Mouse (Mus musculus) midbrain, embryonic 10.5 days (tissue): ENCODE results near the gene E2f2. TPM values are rescaled to one million over a fixed set of nuclear protein-coding genes. Genes with fewer than 3 reads are reported as not detected.
A peak's percentile ranks its signal among the peaks of the same experiment; 100 is the strongest.

Experiments
- DNase-seq: peaks from one replicate; pipeline ENCODE4 v3.0.0-alpha.2; 2017; ENCODE audit warnings: low spot score
- H3K27ac ChIP-seq: fragments of 300-500 bp; sonication (generic); replicated peaks from 2 replicates; pipeline ENCODE4 v1.5.1; 2016; ENCODE audit warnings: mild to moderate bottlenecking
- H3K27me3 ChIP-seq: fragments of 300-500 bp; sonication (generic); 2 replicates; pipeline ENCODE4 v1.6.1; 2016; ENCODE audit warnings: low read depth, mild to moderate bottlenecking; ENCODE audit not compliant: poor library complexity, severe bottlenecking
- H3K36me3 ChIP-seq: fragments of 300-500 bp; sonication (generic); 2 replicates; pipeline ENCODE4 v1.6.1; 2016; ENCODE audit warnings: mild to moderate bottlenecking, moderate library complexity
- H3K4me1 ChIP-seq: fragments of 300-500 bp; sonication (generic); 2 replicates; pipeline ENCODE4 v1.6.1; 2016
- H3K4me3 ChIP-seq: fragments of 300-500 bp; sonication (generic); 2 replicates; pipeline ENCODE4 v1.5.1; 2016; ENCODE audit warnings: mild to moderate bottlenecking, moderate library complexity
- H3K9me3 ChIP-seq: fragments of 300-500 bp; sonication (generic); replicated peaks from 2 replicates; pipeline ENCODE4 v1.6.1; 2016; ENCODE audit warnings: mild to moderate bottlenecking
- WGBS: fragments of 180-500 bp; shearing (Covaris S2); methylation state at CpG from one replicate; pipeline ENCODE4 v1.1.7; 2016; 5-methylcytosine and 5-hydroxymethylcytosine counted together
- polyA plus RNA-seq: library from polyadenylated mRNA; unstranded; fragments of >200 nt; fragmentation: Nextera tagmentation; extraction: Ambion mirVana; gene quantifications from 2 replicates; pipeline ENCODE4 v1.2.1, GENCODE M21; 2016

The E2f2 gene
- polyA plus RNA-seq, 1 experiment from 2014 or later, result 10.8 TPM

- 22% methylated on average over 9 of the region's 9 CpGs for WGBS
- DNase-seq, result peak; percentile 73
- Histone ChIP-seq H3K27me3 (no peaks in the 10 kb centered on the region), H3K4me1 (peaks cover 92% of the 10 kb centered on the region), H3K27ac (peak overlapping the region; percentile 99), H3K4me3 (peak overlapping the region; percentile 52), H3K36me3 (no peaks in the 10 kb centered on the region), H3K9me3 (no peaks in the 10 kb centered on the region)
These were observed 36.1 kb upstream of the E2f2 start for GRCm38 (mm10) chr4:136135874-136136728.

DNA sequence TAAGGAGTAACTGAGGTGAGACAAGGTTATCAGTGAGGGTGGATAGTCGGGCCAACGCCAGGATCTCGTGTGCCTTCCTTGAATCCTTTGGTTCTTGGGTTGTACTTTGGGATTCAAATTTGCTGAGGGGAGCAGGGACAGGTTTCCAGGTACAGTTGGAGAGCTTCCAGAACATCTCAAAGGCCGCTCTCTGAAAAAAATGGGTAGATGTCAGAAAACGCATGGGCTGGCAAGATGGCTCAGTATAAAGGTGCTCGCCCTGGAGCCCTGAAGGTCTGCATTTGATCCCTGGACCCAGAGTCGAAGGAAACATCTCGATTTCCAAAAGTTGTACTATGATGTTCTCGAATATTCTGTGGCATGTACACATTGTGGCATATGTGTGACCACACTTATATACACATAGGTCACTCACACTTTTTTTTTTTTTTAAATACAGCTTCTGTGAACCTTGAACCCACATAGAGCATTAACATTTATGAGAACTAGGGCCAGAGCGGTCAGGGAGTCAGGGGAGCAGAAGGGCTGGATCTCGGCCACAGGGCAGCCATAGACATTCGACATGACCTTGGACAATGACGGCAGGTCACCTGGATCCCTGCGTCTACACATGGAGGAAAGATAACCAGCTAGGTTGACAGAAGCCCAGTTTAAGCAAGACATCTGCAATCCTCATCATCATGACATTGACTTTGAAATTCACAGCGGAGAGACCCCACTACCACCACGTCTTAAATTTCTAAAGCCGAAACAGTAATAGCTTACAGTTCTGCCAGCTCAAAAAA is 32.7 kb upstream of the E2f2 start:
- no peak for DNase-seq
- Histone ChIP-seq H3K4me3 (peak overlapping the region; percentile 96; the same call in 1 of the 2 replicates), H3K27ac (peak overlapping the region; percentile 99), H3K9me3 (no peaks in the 10 kb centered on the region), H3K27me3 (no peaks in the 10 kb centered on the region), H3K36me3 (peaks cover under 1% of the 10 kb centered on the region; the same call in 1 of the 2 replicates), H3K4me1 (peaks cover 96% of the 10 kb centered on the region)
- WGBS, result 55% methylated on average over 17 of the region's 17 CpGs

- H3K27me3 ChIP-seq, result no peaks in the 10 kb centered on the region
- peak; percentile 98 for DNase-seq
- WGBS, result 3% methylated on average over 31 of the region's 31 CpGs
- no peaks in the 10 kb centered on the region for H3K9me3 ChIP-seq
- peaks cover 96% of the 10 kb centered on the region for H3K4me1 ChIP-seq
- peak overlapping the region; percentile 99 for H3K27ac ChIP-seq
- peaks cover 12% of the 10 kb centered on the region for H3K36me3 ChIP-seq
- H3K4me3 ChIP-seq, result peak overlapping the region; percentile 96
These were observed 31.6 kb upstream of the E2f2 start for GRCm38 (mm10) chr4:136140327-136141250.

- 0 out of 2 replicates have a peak, but pooled peaks cover 10% of the 10 kb centered on the region for H3K27me3 ChIP-seq
- H3K36me3 ChIP-seq, result peaks cover 15% of the 10 kb centered on the region
- H3K4me3 ChIP-seq, result peak overlapping the region; percentile 96
- DNase-seq, result peak; percentile 39
- peak overlapping the region; percentile 99 for H3K27ac ChIP-seq
- no peaks in the 10 kb centered on the region for H3K9me3 ChIP-seq
- 10% methylated on average over 17 of the region's 17 CpGs for WGBS
- H3K4me1 ChIP-seq, result peaks cover 97% of the 10 kb centered on the region
These were observed 29.7 kb upstream of the E2f2 start for GRCm38 (mm10) chr4:136142267-136143192.

DNA sequence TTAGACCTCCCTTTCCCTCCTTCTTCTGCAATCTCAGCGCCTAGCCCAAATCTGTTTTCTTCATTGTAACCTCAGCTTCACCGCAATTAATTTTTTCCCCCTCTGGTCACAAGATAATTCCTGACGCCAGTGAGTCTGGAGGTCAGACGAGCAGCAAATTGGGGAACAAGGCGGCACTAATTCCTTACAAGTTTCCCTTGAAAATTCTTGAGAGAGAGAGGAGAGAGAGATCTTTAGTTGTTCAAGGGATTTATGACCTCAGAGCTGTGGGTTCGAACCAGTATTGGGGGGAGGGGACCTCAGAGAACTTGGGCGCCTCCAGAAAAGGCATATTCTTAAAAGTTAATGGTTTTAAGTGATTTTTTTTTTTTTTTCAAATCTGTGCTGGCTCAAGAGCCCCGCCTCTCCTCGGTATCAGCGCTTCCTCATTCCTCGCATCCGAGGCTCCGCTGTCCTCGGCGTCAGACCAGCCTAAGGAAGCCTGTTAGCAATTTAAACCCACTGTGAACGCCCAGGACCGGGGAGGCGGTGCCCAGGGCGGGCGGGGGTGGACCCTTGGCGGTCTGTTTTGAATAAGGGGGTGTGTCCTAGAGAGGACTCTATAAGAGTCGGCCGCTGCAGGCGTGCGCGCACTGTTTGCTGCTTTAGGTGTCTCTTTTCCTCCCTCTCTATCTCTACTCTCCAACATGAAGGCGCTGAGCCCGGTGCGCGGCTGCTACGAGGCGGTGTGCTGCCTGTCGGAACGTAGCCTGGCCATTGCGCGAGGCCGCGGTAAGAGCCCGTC is 28.8 kb upstream of the E2f2 start, which contains the start of gene Id3:
Id3 (plus strand) TSS at position 305 of the 784 bp plus-strand sequence.
- WGBS, result under 1% methylated on average over 39 of the region's 39 CpGs
- peak; percentile 97 for DNase-seq
- Histone ChIP-seq H3K27me3 (0 out of 2 replicates have a peak, but pooled peaks cover 10% of the 10 kb centered on the region), H3K36me3 (peaks cover 15% of the 10 kb centered on the region), H3K4me3 (peak within 1 kb of the TSS; percentile 96), H3K4me1 (peaks cover 98% of the 10 kb centered on the region), H3K9me3 (no peaks in the 10 kb centered on the region), H3K27ac (peak within 1 kb of the TSS; percentile 99)

DNA sequence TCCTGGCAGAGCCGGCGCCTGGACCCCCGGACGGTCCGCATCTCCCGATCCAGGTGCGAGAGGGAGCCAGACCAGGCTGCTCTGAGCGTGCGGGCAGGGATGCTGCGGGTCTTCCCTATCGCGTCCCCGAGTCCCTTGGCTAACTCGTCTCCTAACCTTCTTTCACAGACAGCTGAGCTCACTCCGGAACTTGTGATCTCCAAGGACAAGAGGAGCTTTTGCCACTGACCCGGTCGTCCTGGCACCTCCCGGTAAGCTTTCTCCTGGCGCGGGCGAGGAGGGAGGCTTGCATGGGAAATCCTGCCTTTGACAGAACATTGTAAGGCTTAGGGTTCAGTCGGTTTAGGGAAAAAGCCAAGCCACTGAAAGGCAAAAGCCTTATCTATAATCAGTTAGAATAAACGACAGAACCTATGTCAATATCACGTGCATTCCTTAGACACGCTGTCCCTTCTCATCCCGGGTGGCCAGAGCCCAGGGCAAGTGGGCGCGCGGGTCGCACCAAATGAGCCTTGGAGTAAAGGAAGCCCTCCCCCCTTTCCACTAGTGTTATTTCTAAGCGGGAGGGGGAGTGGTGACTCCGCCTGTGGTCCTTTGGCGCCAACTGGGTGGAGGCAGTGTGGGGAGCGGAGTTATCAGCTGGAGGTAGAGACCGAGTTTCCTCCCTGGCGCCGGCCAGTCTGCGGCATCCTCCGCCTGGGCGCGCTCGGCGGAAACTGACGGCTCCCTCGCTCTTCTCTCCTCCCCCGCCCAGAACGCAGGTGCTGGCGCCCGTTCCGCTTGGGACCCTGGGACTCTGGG is 27.9 kb upstream of the E2f2 start:
- Histone ChIP-seq H3K4me1 (peaks cover 97% of the 10 kb centered on the region), H3K27ac (peak overlapping the region; percentile 99), H3K4me3 (peak overlapping the region; percentile 96), H3K27me3 (peaks cover 10% of the 10 kb centered on the region; the same call in 1 of the 2 replicates), H3K36me3 (peaks cover 15% of the 10 kb centered on the region), H3K9me3 (no peaks in the 10 kb centered on the region)
- WGBS, result under 1% methylated on average over 50 of the region's 50 CpGs
- DNase-seq, result peak; percentile 73

DNA sequence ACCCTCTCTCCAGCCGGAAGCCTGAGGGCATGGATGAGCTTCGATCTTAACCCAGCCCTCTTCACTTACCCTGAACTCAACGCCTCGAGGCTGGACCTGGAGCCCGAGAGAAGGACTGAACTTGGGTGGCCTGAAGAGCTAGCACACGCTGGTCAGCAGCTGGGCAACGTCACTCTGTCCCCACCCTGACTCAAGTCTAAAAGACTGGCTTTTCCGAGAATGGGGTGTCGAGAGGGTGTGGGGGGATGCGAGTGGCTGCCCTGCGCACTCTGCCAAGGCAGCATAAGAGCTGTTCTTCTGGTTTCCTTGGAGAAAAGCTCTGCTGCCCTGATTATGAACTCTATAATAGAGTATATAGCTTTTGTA is 27.3 kb upstream of the E2f2 start:
- Histone ChIP-seq H3K9me3 (no peaks in the 10 kb centered on the region), H3K4me1 (peaks cover 91% of the 10 kb centered on the region), H3K27ac (peak overlapping the region; percentile 99), H3K4me3 (peak overlapping the region; percentile 96), H3K36me3 (peaks cover 15% of the 10 kb centered on the region), H3K27me3 (peaks cover 10% of the 10 kb centered on the region; the same call in 1 of the 2 replicates)
- no peak for DNase-seq
- WGBS, result under 1% methylated on average over 11 of the region's 11 CpGs

DNA sequence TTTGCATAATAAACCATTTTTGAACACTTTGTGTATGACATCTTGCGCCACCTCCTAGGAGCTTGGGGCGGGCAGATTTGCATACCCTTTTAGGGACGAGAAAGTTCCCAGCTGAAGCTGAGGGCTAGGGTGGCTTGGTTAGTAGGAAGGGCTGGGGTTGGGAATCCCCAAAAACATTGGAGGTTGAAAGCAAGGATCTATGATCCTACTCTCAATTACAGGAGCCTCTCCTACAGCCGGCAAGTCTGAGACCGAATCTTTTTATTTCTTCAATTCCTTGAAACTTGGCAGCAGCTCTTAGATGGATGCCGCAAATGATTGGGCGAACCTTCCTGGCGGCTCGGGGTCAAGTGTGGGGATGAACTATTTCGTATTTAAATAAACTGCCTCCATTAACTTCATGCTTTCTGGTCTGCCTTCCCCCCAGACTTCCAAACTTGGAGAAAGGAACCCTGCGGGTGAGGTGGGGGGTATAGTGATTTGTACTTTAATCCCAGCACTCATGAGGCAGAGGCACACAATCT is 26.8 kb upstream of the E2f2 start:
- peaks cover 15% of the 10 kb centered on the region for H3K36me3 ChIP-seq
- DNase-seq, result peak; percentile 25
- peak overlapping the region; percentile 96 for H3K4me3 ChIP-seq
- peak overlapping the region; percentile 99 for H3K27ac ChIP-seq
- WGBS, result 9% methylated on average over 11 of the region's 11 CpGs
- H3K27me3 ChIP-seq, result peaks cover 10% of the 10 kb centered on the region; the same call in 1 of the 2 replicates
- H3K4me1 ChIP-seq, result peaks cover 90% of the 10 kb centered on the region
- no peaks in the 10 kb centered on the region for H3K9me3 ChIP-seq

DNA sequence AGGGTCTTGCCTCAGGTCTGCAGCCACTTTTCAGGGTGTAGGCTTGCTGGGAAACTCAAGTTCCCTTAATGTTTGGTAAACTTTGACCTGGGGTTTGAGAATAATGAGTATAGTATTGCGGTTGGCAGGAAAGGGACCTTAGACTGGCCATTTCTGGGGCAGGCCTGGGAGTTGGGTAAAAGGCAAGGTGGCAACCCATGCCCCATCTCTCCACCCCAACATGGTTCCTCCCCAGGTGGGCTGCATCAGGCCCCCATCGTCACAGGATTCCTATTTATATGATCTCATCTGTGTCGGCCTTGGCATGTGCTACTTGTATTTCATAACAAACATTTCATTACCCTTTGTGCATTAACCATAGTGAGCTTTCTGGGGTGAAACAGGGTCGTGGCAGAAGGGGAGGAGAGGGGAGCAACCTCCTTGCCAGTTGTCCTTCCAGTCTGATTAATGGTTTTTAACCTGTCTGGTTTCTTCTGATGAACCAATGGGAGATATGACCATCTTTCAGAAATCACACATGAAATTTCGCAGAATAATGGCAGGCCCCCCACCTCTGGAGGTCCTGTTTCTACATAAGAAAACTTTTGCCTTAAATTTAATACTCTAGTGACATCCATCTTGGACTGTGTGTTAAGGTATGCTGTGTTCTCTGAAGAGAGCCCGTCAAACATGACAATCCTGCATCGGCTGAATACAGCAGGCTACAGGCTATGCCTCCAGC is 26.0 kb upstream of the E2f2 start:
- Histone ChIP-seq H3K27ac (peak overlapping the region; percentile 99), H3K27me3 (peaks cover 10% of the 10 kb centered on the region; the same call in 1 of the 2 replicates), H3K4me1 (peaks cover 90% of the 10 kb centered on the region), H3K9me3 (no peaks in the 10 kb centered on the region), H3K4me3 (peak overlapping the region; percentile 96), H3K36me3 (peaks cover 15% of the 10 kb centered on the region)
- 10% methylated on average over 7 of the region's 7 CpGs for WGBS
- peak; percentile 27 for DNase-seq
